ENCODE assay signal across 9 mouse cellular contexts in the genomic region with DNA sequence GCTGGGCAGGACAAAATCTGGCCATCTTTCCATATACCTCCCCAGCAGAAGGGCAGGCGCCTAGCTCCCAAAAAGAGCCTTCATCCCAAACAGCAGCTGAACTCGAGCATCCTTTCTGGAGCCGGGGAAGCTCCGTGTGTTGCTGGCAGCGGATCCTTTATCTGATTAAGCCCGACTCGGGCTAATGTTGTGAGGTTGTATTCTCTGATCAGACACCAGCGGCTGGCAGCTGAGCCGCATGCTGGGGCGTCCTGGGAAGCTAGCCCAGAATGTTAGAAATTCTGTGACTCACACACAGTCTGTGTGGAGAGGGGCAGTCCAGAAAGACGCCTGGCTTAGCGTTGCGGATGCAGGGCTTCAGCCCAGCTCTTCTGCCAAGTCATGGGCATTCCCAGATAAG.
DNase-seq lines count a peak whose midpoint lies in the region; ATAC-seq and TF ChIP-seq lines count a peak whose summit lies in the region.
"Had no signal": no experiment of that assay in that cellular context is flagged by ENCODE, and none has a peak within 500 bp of the region (broad histone marks: within the 10 kb centered on the region; RNA-seq: fewer than 3 reads in every experiment).

No protein-coding gene starts in this region.

- no peak overlapping the region for H3K9ac ChIP-seq in midbrain, embryonic 14.5 days (replicated peaks; ENCODE audit: low read length)
- H3K9ac ChIP-seq: neural tube, embryonic 12.5 days had no signal

- H3K9me3 ChIP-seq in midbrain, embryonic 14.5 days (ENCODE audit: control insufficient read depth, low read length) = no peaks in the 10 kb centered on the region
- H3K9me3 ChIP-seq in midbrain, embryonic 10.5 days (replicated peaks) = no peaks in the 10 kb centered on the region
- H3K9me3 ChIP-seq: neural tube, embryonic 12.5 days had no signal

- H3K4me1 ChIP-seq in midbrain, embryonic 14.5 days (ENCODE audit: control insufficient read depth, insufficient read depth, low read length) = peaks cover 7% of the 10 kb centered on the region; the same call in 1 of the 2 replicates
- H3K4me1 ChIP-seq in midbrain, embryonic 10.5 days = no peaks in the 10 kb centered on the region

- 43% methylated on average over 13 of the region's 13 CpGs for WGBS in midbrain, embryonic 14.5 days
- 70% methylated on average over 13 of the region's 13 CpGs for WGBS in midbrain, embryonic 10.5 days

- no peaks in the 10 kb centered on the region for H3K36me3 ChIP-seq in midbrain, embryonic 14.5 days (ENCODE audit: control insufficient read depth, insufficient read depth, low read length)
- H3K36me3 ChIP-seq in midbrain, embryonic 10.5 days = no peaks in the 10 kb centered on the region
- H3K36me3 ChIP-seq: neural tube, embryonic 12.5 days had no signal

- H3K4me3 ChIP-seq in midbrain, embryonic 14.5 days (replicated peaks; ENCODE audit: low read depth, low read length) = no peak overlapping the region
- H3K4me3 ChIP-seq in midbrain, embryonic 10.5 days = no peak overlapping the region
- no peak overlapping the region for H3K4me3 ChIP-seq in layer of hippocampus, adult 2 months
- H3K4me3 ChIP-seq: neural tube, embryonic 12.5 days had no signal

- DNase-seq in midbrain, embryonic 14.5 days = peak; percentile 72
- DNase-seq in midbrain, embryonic 10.5 days (ENCODE audit: low spot score) = no peak
- peak; percentile 79 to 87 for DNase-seq in cerebellum, postnatal 10 days
- peak; percentile 82 to 91 for DNase-seq in layer of hippocampus, adult 2 months (ENCODE audit: low spot score in 2 of 2)
- peak; percentile 84 to 88 for DNase-seq in right cerebral cortex, adult 2 months (ENCODE audit: low spot score in 2 of 2)
- DNase-seq in thymus, postnatal 36 days = no peak
- DNase-seq in retina, embryonic 14.5 days (ENCODE audit: low spot score) = no peak

- no peak overlapping the region for H3K4me2 ChIP-seq in midbrain, embryonic 14.5 days (ENCODE audit: low read length)
- H3K4me2 ChIP-seq: neural tube, embryonic 12.5 days had no signal

- peaks cover 10% of the 10 kb centered on the region for H3K27me3 ChIP-seq in midbrain, embryonic 14.5 days (ENCODE audit: control insufficient read depth, insufficient read depth, low read length)
- peaks cover 16% of the 10 kb centered on the region; the same call in 1 of the 2 replicates for H3K27me3 ChIP-seq in midbrain, embryonic 10.5 days (ENCODE audit: low read depth, poor library complexity, severe bottlenecking)
- H3K27me3 ChIP-seq: neural tube, embryonic 12.5 days had no signal

- no peak; the same call in 1 of the 2 replicates for TF ChIP-seq CTCF in layer of hippocampus, adult 2 months (conservative IDR thresholded peaks at IDR 0.05)

- no peak for ATAC-seq in midbrain, embryonic 14.5 days (ENCODE audit: low FRiP score, low TSS enrichment)
- ATAC-seq in CD4-positive, CD25-positive, alpha-beta regulatory T cell, adult 4 months = no peak

- H3K27ac ChIP-seq in midbrain, embryonic 14.5 days (replicated peaks; ENCODE audit: low read depth, low read length) = peak overlapping the region; percentile 27
- no peak overlapping the region for H3K27ac ChIP-seq in midbrain, embryonic 10.5 days (replicated peaks)
- peak overlapping the region; percentile 51; the same call in 1 of the 2 replicates for H3K27ac ChIP-seq in layer of hippocampus, adult 2 months
- H3K27ac ChIP-seq: neural tube, embryonic 12.5 days had no signal

Comparison
In these comparisons a context has a peak if more than half of its experiments do, and no peak if none do; other contexts are left out.
1. DNase-seq: peak in midbrain, embryonic 14.5 days (single experiment), cerebellum, postnatal 10 days (2 of 2), layer of hippocampus, adult 2 months (2 of 2) and right cerebral cortex, adult 2 months (2 of 2); none in midbrain, embryonic 10.5 days (single experiment), thymus, postnatal 36 days (0 of 2) and retina, embryonic 14.5 days (single experiment).